Mouse (Mus musculus) stomach, embryonic 14.5 days (tissue): Measurements from ENCODE around the gene Khdc3. TPM values are rescaled to one million over a fixed set of nuclear protein-coding genes. Genes with fewer than 3 reads are reported as not detected.
"Not testable (repeated sequence)": the region's sequence is repeated elsewhere in the genome, so short reads cannot be mapped to it uniquely, and the experiment has no call there.

Experiments used
- ATAC-seq: fragments of 200-750 bp; cut with Nextera tagmentation; 2 replicates; pipeline ENCODE4 v1.8.0; 2017; ENCODE audit warnings: low read depth, moderate TSS enrichment; ENCODE audit not compliant: insufficient number of reproducible peaks, insufficient read depth, low FRiP score
- H3K27ac ChIP-seq: fragments of 300-500 bp; sonication (generic); 2 replicates; pipeline ENCODE4 v1.5.1; 2014; ENCODE audit warnings: mild to moderate bottlenecking, low read length, moderate library complexity, mixed read lengths
- H3K27me3 ChIP-seq: fragments of 300-500 bp; sonication (generic); 2 replicates; pipeline ENCODE4 v1.6.1; 2014; ENCODE audit warnings: low read length, control low read depth, mixed read lengths; ENCODE audit not compliant: control insufficient read depth, insufficient read depth
- H3K36me3 ChIP-seq: fragments of 300-500 bp; sonication (generic); 2 replicates; pipeline ENCODE4 v1.6.1; 2014; ENCODE audit warnings: mild to moderate bottlenecking, control low read depth, low read length, moderate library complexity, mixed read lengths; ENCODE audit not compliant: control insufficient read depth, insufficient read depth
- H3K4me1 ChIP-seq: fragments of 300-500 bp; sonication (generic); 2 replicates; pipeline ENCODE4 v1.6.1; 2014; ENCODE audit warnings: low read length, control low read depth, mixed read lengths; ENCODE audit not compliant: control insufficient read depth, insufficient read depth
- H3K4me2 ChIP-seq: fragments of 300-500 bp; sonication (generic); replicated peaks from 2 replicates; pipeline ENCODE4 v1.6.1; 2014; ENCODE audit warnings: low read depth, low read length, control low read depth
- H3K4me3 ChIP-seq: fragments of 300-500 bp; sonication (generic); 2 replicates; pipeline ENCODE4 v1.5.1; 2014; ENCODE audit warnings: low read depth, low read length, control low read depth
- H3K9ac ChIP-seq: fragments of 300-500 bp; sonication (generic); replicated peaks from 2 replicates; pipeline ENCODE4 v1.6.1; 2014; ENCODE audit warnings: low read depth, mild to moderate bottlenecking, control low read depth, low read length, moderate library complexity, mixed read lengths
- H3K9me3 ChIP-seq: fragments of 300-500 bp; sonication (generic); 2 replicates; pipeline ENCODE4 v1.6.1; 2016; ENCODE audit warnings: low read depth, low read length, control low read depth; ENCODE audit not compliant: control insufficient read depth
- WGBS: fragments of 180-500 bp; shearing (Covaris S2); extraction: QIAGEN DNeasy Blood & Tissue Kit; methylation state at CpG from one replicate; pipeline ENCODE4 v1.1.7; 2014; 5-methylcytosine and 5-hydroxymethylcytosine counted together
- polyA plus RNA-seq: library from polyadenylated mRNA; unstranded; fragments of >200 nt; fragmentation: Nextera tagmentation; extraction: Ambion mirVana; gene quantifications from 2 replicates; pipeline ENCODE4 v1.2.1, GENCODE M21; 2014

Khdc3 gene
- polyA plus RNA-seq, 1 experiment from 2014 or later: 0.36 TPM

- Histone ChIP-seq H3K4me3 (no peak overlapping the region), H3K36me3 (no peaks in the 10 kb centered on the region), H3K27me3 (no peaks in the 10 kb centered on the region), H3K9ac (no peak overlapping the region), H3K4me2 (no peak overlapping the region), H3K4me1 (peaks cover 8% of the 10 kb centered on the region), H3K9me3 (no peaks in the 10 kb centered on the region; the same call in 1 of the 2 replicates), H3K27ac (no peak overlapping the region)
- no peak for ATAC-seq
- WGBS: 79% methylated on average over 8 of the region's 8 CpGs
Measured at GRCm38 (mm10) chr9:73072426-73072825, 29.2 kb upstream of the Khdc3 start.

GRCm38 (mm10) chr9:73073169-73073568, 28.5 kb upstream of the Khdc3 start:
- peaks cover 2% of the 10 kb centered on the region; the same call in 1 of the 2 replicates for H3K4me1 ChIP-seq
- no peak overlapping the region for H3K9ac ChIP-seq
- H3K9me3 ChIP-seq: no peaks in the 10 kb centered on the region; the same call in 1 of the 2 replicates
- no peaks in the 10 kb centered on the region for H3K27me3 ChIP-seq
- no peak for ATAC-seq
- H3K4me3 ChIP-seq: no peak overlapping the region
- H3K27ac ChIP-seq: no peak overlapping the region
- no peak overlapping the region for H3K4me2 ChIP-seq
- 89% methylated on average over 5 of the region's 5 CpGs for WGBS
- no peaks in the 10 kb centered on the region for H3K36me3 ChIP-seq

GRCm38 (mm10) chr9:73079349-73079748, 22.3 kb upstream of the Khdc3 start:
- not testable (repeated sequence) for H3K9ac ChIP-seq, H3K36me3 ChIP-seq, H3K9me3 ChIP-seq, H3K4me1 ChIP-seq, H3K27me3 ChIP-seq, H3K27ac ChIP-seq, H3K4me3 ChIP-seq, H3K4me2 ChIP-seq, ATAC-seq
- WGBS: 82% methylated on average over 10 of the region's 12 CpGs

- Histone ChIP-seq H3K36me3 (no peaks in the 10 kb centered on the region), H3K4me3 (no peak overlapping the region), H3K4me2 (no peak overlapping the region), H3K27me3 (no peaks in the 10 kb centered on the region), H3K4me1 (no peaks in the 10 kb centered on the region), H3K27ac (no peak overlapping the region), H3K9ac (no peak overlapping the region), H3K9me3 (no peaks in the 10 kb centered on the region)
- no peak for ATAC-seq
- WGBS: 58% methylated on average over 7 of the region's 7 CpGs
Measured at GRCm38 (mm10) chr9:73079801-73080325, 21.8 kb upstream of the Khdc3 start.

GRCm38 (mm10) chr9:73082291-73083000, 19.2 kb upstream of the Khdc3 start:
- 75% methylated on average over 8 of the region's 8 CpGs for WGBS
- ATAC-seq: no peak
- no peaks in the 10 kb centered on the region for H3K27me3 ChIP-seq

GRCm38 (mm10) chr9:73083956-73084355, 17.7 kb upstream of the Khdc3 start:
- 65% methylated on average over 6 of the region's 6 CpGs for WGBS
- no peak overlapping the region for H3K4me3 ChIP-seq
- no peak overlapping the region for H3K27ac ChIP-seq
- no peaks in the 10 kb centered on the region for H3K4me1 ChIP-seq
- H3K4me2 ChIP-seq: no peak overlapping the region
- no peaks in the 10 kb centered on the region for H3K36me3 ChIP-seq
- no peak for ATAC-seq
- H3K27me3 ChIP-seq: no peaks in the 10 kb centered on the region
- no peak overlapping the region for H3K9ac ChIP-seq
- H3K9me3 ChIP-seq: no peaks in the 10 kb centered on the region

More at GRCm38 (mm10) chr9:73082291-73083000, 19.2 kb upstream of the Khdc3 start:
- no peak overlapping the region for H3K9ac ChIP-seq
- no peaks in the 10 kb centered on the region for H3K36me3 ChIP-seq
- H3K9me3 ChIP-seq: no peaks in the 10 kb centered on the region
- H3K4me2 ChIP-seq: no peak overlapping the region
- no peak overlapping the region for H3K4me3 ChIP-seq
- H3K27ac ChIP-seq: no peak overlapping the region
- H3K4me1 ChIP-seq: no peaks in the 10 kb centered on the region

- no peak overlapping the region for H3K9ac ChIP-seq
- H3K4me3 ChIP-seq: no peak overlapping the region
- H3K9me3 ChIP-seq: no peaks in the 10 kb centered on the region
- no peaks in the 10 kb centered on the region for H3K27me3 ChIP-seq
- no peaks in the 10 kb centered on the region for H3K4me1 ChIP-seq
- WGBS: 74% methylated on average over 6 of the region's 6 CpGs
- H3K27ac ChIP-seq: no peak overlapping the region
- no peak for ATAC-seq
- no peaks in the 10 kb centered on the region for H3K36me3 ChIP-seq
- no peak overlapping the region for H3K4me2 ChIP-seq
Measured at GRCm38 (mm10) chr9:73085845-73086244, 15.8 kb upstream of the Khdc3 start.

GRCm38 (mm10) chr9:73087121-73087520, 14.5 kb upstream of the Khdc3 start:
- Histone ChIP-seq H3K4me3 (no peak overlapping the region), H3K27ac (no peak overlapping the region), H3K9ac (no peak overlapping the region), H3K4me2 (no peak overlapping the region), H3K4me1 (no peaks in the 10 kb centered on the region), H3K36me3 (no peaks in the 10 kb centered on the region), H3K9me3 (no peaks in the 10 kb centered on the region), H3K27me3 (no peaks in the 10 kb centered on the region)
- 50% methylated on average over 8 of the region's 8 CpGs for WGBS
- no peak for ATAC-seq

GRCm38 (mm10) chr9:73087581-73087980, 14.1 kb upstream of the Khdc3 start:
- 70% methylated on average over 5 of the region's 5 CpGs for WGBS
- no peak overlapping the region for H3K4me2 ChIP-seq
- no peak overlapping the region for H3K4me3 ChIP-seq
- no peak for ATAC-seq
- no peaks in the 10 kb centered on the region for H3K9me3 ChIP-seq
- H3K4me1 ChIP-seq: no peaks in the 10 kb centered on the region
- no peak overlapping the region for H3K27ac ChIP-seq
- no peaks in the 10 kb centered on the region for H3K27me3 ChIP-seq
- no peaks in the 10 kb centered on the region for H3K36me3 ChIP-seq
- no peak overlapping the region for H3K9ac ChIP-seq
